Comparison of ENCODE assay signal across 8 mouse cellular contexts in genomic region chr7:49484036-49484744, GRCm38 (mm10).
A peak's percentile ranks its signal among the peaks of the same experiment; 100 is the strongest.
DNase-seq lines count a peak whose midpoint lies in the region; ATAC-seq and TF ChIP-seq lines count a peak whose summit lies in the region.

No protein-coding gene starts in this region.

- DNase-seq in kidney, adult 18-20 months: peak; percentile 63
- no peak for DNase-seq in kidney, adult 11 months
- peak; percentile 41 for DNase-seq in lung, postnatal 14 days
- DNase-seq in urinary bladder, adult 2 months (ENCODE audit: low spot score): no peak

- WGBS in hindbrain, embryonic 16.5 days: 19% methylated on average over 11 of the region's 11 CpGs
- WGBS in intestine, embryonic 16.5 days: 38% methylated on average over 11 of the region's 11 CpGs

- TF ChIP-seq POLR2A in cortical plate, adult 2 months (IDR thresholded peaks at IDR 0.05; ENCODE audit: extremely low read depth, insufficient read depth, low read length): no peak

- H3K4me1 ChIP-seq in cortical plate, adult 2 months (ENCODE audit: control insufficient read depth, insufficient read depth, low read length): peaks cover 10% of the 10 kb centered on the region; the same call in 1 of the 2 replicates
- peaks cover 18% of the 10 kb centered on the region for H3K4me1 ChIP-seq in hindbrain, embryonic 16.5 days (ENCODE audit: control insufficient read depth, insufficient read depth, low read depth, low read length)
- peaks cover 13% of the 10 kb centered on the region; the same call in 1 of the 2 replicates for H3K4me1 ChIP-seq in intestine, embryonic 16.5 days (ENCODE audit: control insufficient read depth, insufficient read depth, low read length)

- TF ChIP-seq CTCF in cortical plate, adult 2 months (IDR thresholded peaks at IDR 0.05; ENCODE audit: extremely low read depth, insufficient read depth, low read length): no peak

- no peak overlapping the region for H3K4me2 ChIP-seq in hindbrain, embryonic 16.5 days (ENCODE audit: low read length)
- no peak overlapping the region for H3K4me2 ChIP-seq in intestine, embryonic 16.5 days (ENCODE audit: low read depth, low read length)

- H3K9me3 ChIP-seq in hindbrain, embryonic 16.5 days (ENCODE audit: control insufficient read depth, low read length): no peaks in the 10 kb centered on the region
- H3K9me3 ChIP-seq in intestine, embryonic 16.5 days (ENCODE audit: control insufficient read depth, low read length): no peaks in the 10 kb centered on the region

- H3K9ac ChIP-seq in hindbrain, embryonic 16.5 days (ENCODE audit: low read depth, low read length): no peak overlapping the region
- H3K9ac ChIP-seq in intestine, embryonic 16.5 days (ENCODE audit: low read depth, low read length): no peak overlapping the region

- ATAC-seq in hindbrain, embryonic 16.5 days: peak; percentile 49
- no peak for ATAC-seq in monocyte, adult 5-6 weeks (replicated peaks; ENCODE audit: insufficient number of reproducible peaks, low FRiP score, low TSS enrichment, poor library complexity, severe bottlenecking)
- ATAC-seq in intestine, embryonic 16.5 days: no peak

- H3K36me3 ChIP-seq in hindbrain, embryonic 16.5 days (ENCODE audit: control insufficient read depth, insufficient read depth, low read length): no peaks in the 10 kb centered on the region
- H3K36me3 ChIP-seq in intestine, embryonic 16.5 days (ENCODE audit: control insufficient read depth, insufficient read depth, low read length): no peaks in the 10 kb centered on the region

- H3K27ac ChIP-seq in cortical plate, adult 2 months (ENCODE audit: insufficient read depth, low read length): 0 out of 2 replicates have a peak overlapping the region, but pooled peaks have one; percentile 6
- no peak overlapping the region; the same call in 1 of the 2 replicates for H3K27ac ChIP-seq in hindbrain, embryonic 16.5 days (ENCODE audit: low read depth, low read length)
- H3K27ac ChIP-seq in intestine, embryonic 16.5 days (ENCODE audit: low read length): no peak overlapping the region; the same call in 1 of the 2 replicates

- H3K27me3 ChIP-seq in hindbrain, embryonic 16.5 days (replicated peaks; ENCODE audit: control insufficient read depth, insufficient read depth, low read length): no peaks in the 10 kb centered on the region
- no peaks in the 10 kb centered on the region for H3K27me3 ChIP-seq in intestine, embryonic 16.5 days (replicated peaks; ENCODE audit: control insufficient read depth, insufficient read depth, low read length)

- no peak overlapping the region for H3K4me3 ChIP-seq in cortical plate, adult 2 months (ENCODE audit: insufficient read depth, low read length)
- no peak overlapping the region for H3K4me3 ChIP-seq in hindbrain, embryonic 16.5 days (ENCODE audit: low read length)
- no peak overlapping the region for H3K4me3 ChIP-seq in intestine, embryonic 16.5 days (ENCODE audit: low read length)

Comparison
In these comparisons a context has a peak if more than half of its experiments do, and no peak if none do; other contexts are left out.
1. DNase-seq: peak in kidney, adult 18-20 months (single experiment) and lung, postnatal 14 days (single experiment); none in kidney, adult 11 months (single experiment) and urinary bladder, adult 2 months (single experiment).